ENCODE assay signal across 18 mouse cellular contexts in genomic region chr1:77385613-77386012, GRCm38 (mm10).
DNase-seq lines count a peak whose midpoint lies in the region; ATAC-seq and TF ChIP-seq lines count a peak whose summit lies in the region.
"Had no signal": no experiment of that assay in that cellular context is flagged by ENCODE, and none has a peak within 500 bp of the region (broad histone marks: within the 10 kb centered on the region; RNA-seq: fewer than 3 reads in every experiment).

No protein-coding gene starts in this region.

- H3K4me3 ChIP-seq in forebrain, embryonic 13.5 days: no peak overlapping the region
- H3K4me3 ChIP-seq in forebrain, embryonic 10.5 days: no peak overlapping the region
- no peak overlapping the region for H3K4me3 ChIP-seq in forebrain, embryonic 14.5 days (ENCODE audit: low read depth, low read length)
- H3K4me3 ChIP-seq in forebrain, embryonic 16.5 days (replicated peaks; ENCODE audit: low read length): no peak overlapping the region
- no peak overlapping the region for H3K4me3 ChIP-seq in hindbrain, embryonic 14.5 days (replicated peaks; ENCODE audit: low read length)
- no peak overlapping the region for H3K4me3 ChIP-seq in liver, embryonic 11.5 days (ENCODE audit: low read depth, low read length)
- H3K4me3 ChIP-seq: embryonic facial prominence, embryonic 10.5 days; embryonic facial prominence, embryonic 12.5 days had no signal

- no peaks in the 10 kb centered on the region for H3K9me3 ChIP-seq in forebrain, embryonic 13.5 days (replicated peaks)
- H3K9me3 ChIP-seq in forebrain, embryonic 10.5 days: no peaks in the 10 kb centered on the region
- H3K9me3 ChIP-seq in forebrain, embryonic 14.5 days (replicated peaks; ENCODE audit: control insufficient read depth, low read length): no peaks in the 10 kb centered on the region
- no peaks in the 10 kb centered on the region for H3K9me3 ChIP-seq in forebrain, embryonic 16.5 days (ENCODE audit: control insufficient read depth, low read length)
- H3K9me3 ChIP-seq in hindbrain, embryonic 14.5 days (ENCODE audit: control insufficient read depth, low read length): no peaks in the 10 kb centered on the region
- no peaks in the 10 kb centered on the region for H3K9me3 ChIP-seq in liver, embryonic 11.5 days (ENCODE audit: control insufficient read depth, low read length)
- H3K9me3 ChIP-seq: embryonic facial prominence, embryonic 10.5 days; embryonic facial prominence, embryonic 12.5 days had no signal

- no peak for TF ChIP-seq POLR2A in brain, embryonic 14.5 days (IDR thresholded peaks at IDR 0.05; ENCODE audit: borderline replicate concordance, extremely low read depth, insufficient read depth, insufficient read length, poor library complexity, severe bottlenecking)

- peak overlapping the region; percentile 40 for H3K27ac ChIP-seq in forebrain, embryonic 13.5 days
- H3K27ac ChIP-seq in forebrain, embryonic 10.5 days: no peak overlapping the region
- H3K27ac ChIP-seq in forebrain, embryonic 14.5 days (ENCODE audit: low read depth, low read length): no peak overlapping the region
- H3K27ac ChIP-seq in forebrain, embryonic 16.5 days (ENCODE audit: low read length): 0 out of 2 replicates have a peak overlapping the region, but pooled peaks have one; percentile 59
- H3K27ac ChIP-seq in hindbrain, embryonic 14.5 days: no peak overlapping the region
- no peak overlapping the region for H3K27ac ChIP-seq in liver, embryonic 11.5 days (ENCODE audit: low read depth, low read length)
- H3K27ac ChIP-seq: embryonic facial prominence, embryonic 10.5 days; embryonic facial prominence, embryonic 12.5 days had no signal

- H3K9ac ChIP-seq in forebrain, embryonic 13.5 days: no peak overlapping the region
- H3K9ac ChIP-seq in forebrain, embryonic 14.5 days (ENCODE audit: low read length): no peak overlapping the region
- no peak overlapping the region for H3K9ac ChIP-seq in forebrain, embryonic 16.5 days (replicated peaks; ENCODE audit: low read depth, low read length)
- no peak overlapping the region for H3K9ac ChIP-seq in hindbrain, embryonic 14.5 days
- no peak overlapping the region for H3K9ac ChIP-seq in liver, embryonic 11.5 days (ENCODE audit: low read depth, low read length)
- H3K9ac ChIP-seq: embryonic facial prominence, embryonic 12.5 days had no signal

- DNase-seq in forebrain, embryonic 10.5 days (ENCODE audit: extremely low spot score, low spot score): no peak
- DNase-seq in brain, embryonic 14.5 days (ENCODE audit: low read depth): peak; percentile 56
- no peak for DNase-seq in forebrain, embryonic 14.5 days (ENCODE audit: low spot score)
- DNase-seq in urinary bladder, postnatal 4 days (ENCODE audit: low spot score in 2 of 2): no peak
- no peak for DNase-seq in hindbrain, embryonic 14.5 days (ENCODE audit: low spot score)
- no peak for DNase-seq in liver, embryonic 11.5 days (ENCODE audit: low spot score)
- DNase-seq: adrenal gland, adult 2 months; adrenal gland, postnatal 10 days; adrenal gland, postnatal 25 days; cerebellum, adult 11-12 months; cerebellum, adult 2 months; cerebellum, adult 9-10 months; cerebellum, postnatal 10 days; cerebellum, postnatal 25 days had no signal

- peaks cover 74% of the 10 kb centered on the region for H3K36me3 ChIP-seq in forebrain, embryonic 13.5 days (ENCODE audit: poor library complexity, severe bottlenecking)
- H3K36me3 ChIP-seq in forebrain, embryonic 10.5 days (replicated peaks): peaks cover 91% of the 10 kb centered on the region
- peaks cover 48% of the 10 kb centered on the region for H3K36me3 ChIP-seq in forebrain, embryonic 14.5 days (ENCODE audit: control insufficient read depth, insufficient read depth, low read length)
- no peaks in the 10 kb centered on the region; the same call in 1 of the 2 replicates for H3K36me3 ChIP-seq in forebrain, embryonic 16.5 days (ENCODE audit: control insufficient read depth, insufficient read depth)
- 0 out of 2 replicates have a peak, but pooled peaks cover 4% of the 10 kb centered on the region for H3K36me3 ChIP-seq in hindbrain, embryonic 14.5 days (replicated peaks; ENCODE audit: control insufficient read depth, insufficient read depth)
- no peaks in the 10 kb centered on the region for H3K36me3 ChIP-seq in liver, embryonic 11.5 days (ENCODE audit: control insufficient read depth, insufficient read depth, low read length)

- no peak overlapping the region for H3K4me2 ChIP-seq in forebrain, embryonic 13.5 days
- H3K4me2 ChIP-seq in forebrain, embryonic 14.5 days (ENCODE audit: low read length): no peak overlapping the region
- no peak overlapping the region for H3K4me2 ChIP-seq in forebrain, embryonic 16.5 days (ENCODE audit: low read length)
- H3K4me2 ChIP-seq in hindbrain, embryonic 14.5 days (replicated peaks): no peak overlapping the region
- H3K4me2 ChIP-seq in liver, embryonic 11.5 days: no peak overlapping the region
- H3K4me2 ChIP-seq: embryonic facial prominence, embryonic 12.5 days had no signal

- no peaks in the 10 kb centered on the region for H3K27me3 ChIP-seq in forebrain, embryonic 13.5 days
- no peaks in the 10 kb centered on the region for H3K27me3 ChIP-seq in forebrain, embryonic 10.5 days (ENCODE audit: poor library complexity, severe bottlenecking)
- H3K27me3 ChIP-seq in forebrain, embryonic 14.5 days (replicated peaks; ENCODE audit: control insufficient read depth, insufficient read depth, low read length): no peaks in the 10 kb centered on the region
- H3K27me3 ChIP-seq in forebrain, embryonic 16.5 days (replicated peaks; ENCODE audit: control insufficient read depth, insufficient read depth, low read length): no peaks in the 10 kb centered on the region
- H3K27me3 ChIP-seq in hindbrain, embryonic 14.5 days (ENCODE audit: control insufficient read depth, insufficient read depth, low read length): no peaks in the 10 kb centered on the region
- no peaks in the 10 kb centered on the region for H3K27me3 ChIP-seq in liver, embryonic 11.5 days (replicated peaks; ENCODE audit: control insufficient read depth, insufficient read depth, low read length)
- H3K27me3 ChIP-seq: embryonic facial prominence, embryonic 12.5 days had no signal

- peaks cover 52% of the 10 kb centered on the region for H3K4me1 ChIP-seq in forebrain, embryonic 13.5 days
- peaks cover 31% of the 10 kb centered on the region for H3K4me1 ChIP-seq in forebrain, embryonic 10.5 days
- peaks cover 26% of the 10 kb centered on the region for H3K4me1 ChIP-seq in forebrain, embryonic 14.5 days (ENCODE audit: control insufficient read depth, insufficient read depth, low read length)
- H3K4me1 ChIP-seq in forebrain, embryonic 16.5 days (replicated peaks; ENCODE audit: control insufficient read depth, insufficient read depth, low read length): peaks cover 33% of the 10 kb centered on the region
- peaks cover 22% of the 10 kb centered on the region for H3K4me1 ChIP-seq in hindbrain, embryonic 14.5 days (replicated peaks; ENCODE audit: control insufficient read depth, insufficient read depth, low read length)
- H3K4me1 ChIP-seq in liver, embryonic 11.5 days (replicated peaks; ENCODE audit: control insufficient read depth, insufficient read depth, low read length): no peaks in the 10 kb centered on the region

- TF ChIP-seq CTCF in brain, embryonic 14.5 days (IDR thresholded peaks at IDR 0.05; ENCODE audit: borderline replicate concordance, extremely low read depth, insufficient read depth, insufficient read length): no peak

- WGBS in forebrain, embryonic 13.5 days: 47% methylated on average over 8 of the region's 8 CpGs
- 80% methylated on average over 8 of the region's 8 CpGs for WGBS in forebrain, embryonic 10.5 days
- 36% methylated on average over 8 of the region's 8 CpGs for WGBS in forebrain, embryonic 14.5 days
- WGBS in forebrain, embryonic 16.5 days: 34% methylated on average over 8 of the region's 8 CpGs
- 47% methylated on average over 8 of the region's 8 CpGs for WGBS in hindbrain, embryonic 14.5 days
- WGBS in liver, embryonic 11.5 days: 75% methylated on average over 8 of the region's 8 CpGs

- ATAC-seq in forebrain, embryonic 13.5 days: 0 out of 2 replicates have a peak, but pooled peaks have one; percentile 14
- peak; percentile 17; the same call in 1 of the 2 replicates for ATAC-seq in forebrain, embryonic 14.5 days
- ATAC-seq in forebrain, embryonic 16.5 days: peak; percentile 57
- ATAC-seq in hindbrain, embryonic 14.5 days (ENCODE audit: low FRiP score): no peak
- no peak for ATAC-seq in liver, embryonic 11.5 days (replicated peaks; ENCODE audit: low FRiP score)

Comparison
In these comparisons a context has a peak if more than half of its experiments do, and no peak if none do; other contexts are left out.
1. H3K27ac ChIP-seq: peak in forebrain, embryonic 13.5 days (single experiment) and forebrain, embryonic 16.5 days (single experiment); none in forebrain, embryonic 10.5 days (single experiment), forebrain, embryonic 14.5 days (single experiment), hindbrain, embryonic 14.5 days (single experiment) and liver, embryonic 11.5 days (single experiment).
2. ATAC-seq: peak in forebrain, embryonic 13.5 days (single experiment), forebrain, embryonic 14.5 days (single experiment) and forebrain, embryonic 16.5 days (single experiment); none in hindbrain, embryonic 14.5 days (single experiment) and liver, embryonic 11.5 days (single experiment).